Mouse (Mus musculus): ENCODE measurements at regions not wholly inside any gene's neighbourhood (a gene's known extent, or its start where the extent isn't known, plus 50 kb on each side); places are given as distances from the start of the nearest gene placed in this dataset.

DNA sequence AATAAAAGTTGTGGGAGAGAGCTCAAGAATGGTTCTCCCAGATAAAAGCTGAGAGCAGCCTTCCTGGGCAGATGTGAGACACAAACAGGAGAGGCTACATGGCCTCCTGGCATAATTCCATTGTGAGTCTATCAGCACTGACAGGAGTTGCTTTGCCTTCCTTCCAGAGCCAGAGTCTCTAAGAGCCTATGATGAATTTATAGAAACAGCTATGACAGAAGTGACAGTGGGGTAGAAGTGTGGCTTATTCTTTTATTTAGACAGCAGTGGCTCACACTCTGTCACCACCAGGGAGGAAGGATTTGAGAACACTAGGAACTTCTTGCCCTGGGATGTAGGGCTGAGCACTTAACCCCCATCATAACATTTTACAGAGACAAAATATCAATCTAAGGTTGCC, 592.2 kb upstream of the Klf4 start:
- no peak overlapping the region for H3K4me2 ChIP-seq (replicated peaks)
- H3K27me3 ChIP-seq = no peaks in the 10 kb centered on the region
- no peak overlapping the region for H3K27ac ChIP-seq (replicated peaks)
- peaks cover 9% of the 10 kb centered on the region for H3K4me1 ChIP-seq
- H3K9ac ChIP-seq (replicated peaks) = no peak overlapping the region
- no peak for ATAC-seq (replicated peaks)
- H3K9me3 ChIP-seq = no peaks in the 10 kb centered on the region
- no peaks in the 10 kb centered on the region for H3K36me3 ChIP-seq
- H3K4me3 ChIP-seq = no peak overlapping the region

DNA sequence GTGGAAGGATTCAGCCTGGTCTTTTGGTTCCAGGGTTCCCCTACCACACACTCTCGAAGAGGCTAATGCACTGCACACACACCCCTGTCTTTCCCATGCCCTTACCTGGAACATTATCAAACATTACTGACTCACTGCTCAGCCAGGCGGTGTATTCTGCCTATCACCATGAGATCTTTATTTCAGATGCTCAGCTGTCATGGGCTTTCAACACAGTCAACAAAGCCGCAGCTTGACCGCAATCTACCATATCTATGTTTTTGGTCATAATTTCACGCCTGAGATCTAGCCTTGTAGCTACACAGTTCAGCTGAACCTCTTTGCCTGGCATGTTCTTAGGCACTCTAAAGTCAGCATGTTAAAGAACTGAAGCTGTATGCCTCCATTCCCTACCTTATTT, 589.9 kb upstream of the Klf4 start:
- no peak for ATAC-seq (replicated peaks)
- H3K27me3 ChIP-seq = no peaks in the 10 kb centered on the region
- H3K4me3 ChIP-seq = no peak overlapping the region
- no peak overlapping the region for H3K4me2 ChIP-seq (replicated peaks)
- no peaks in the 10 kb centered on the region for H3K4me1 ChIP-seq
- WGBS = 96% methylated on average over 5 of the region's 5 CpGs
- H3K9me3 ChIP-seq = no peaks in the 10 kb centered on the region
- H3K27ac ChIP-seq (replicated peaks) = no peak overlapping the region
- no peak overlapping the region for H3K9ac ChIP-seq (replicated peaks)
- H3K36me3 ChIP-seq = no peaks in the 10 kb centered on the region

DNA sequence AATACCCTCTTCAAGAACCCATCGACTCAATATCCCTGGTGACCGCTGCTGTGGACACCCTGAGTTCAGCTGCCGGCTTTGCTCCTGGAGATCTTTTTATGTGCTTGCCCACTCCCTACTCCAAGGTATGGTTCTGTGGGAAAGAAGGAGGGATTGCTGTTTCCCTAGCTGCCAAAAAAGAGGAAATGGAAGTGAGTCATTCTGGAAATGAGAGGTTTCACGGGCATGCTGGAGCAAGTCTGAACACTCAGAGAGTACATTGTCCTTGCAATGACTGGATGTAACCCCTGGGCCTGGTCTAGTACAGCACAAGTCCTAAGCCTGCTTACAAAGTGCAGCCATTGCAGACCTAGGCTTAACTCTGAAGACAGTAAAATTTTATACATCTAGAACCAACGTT, 589.4 kb upstream of the Klf4 start:
- H3K27me3 ChIP-seq = no peaks in the 10 kb centered on the region
- no peak overlapping the region for H3K4me3 ChIP-seq
- no peaks in the 10 kb centered on the region for H3K9me3 ChIP-seq
- no peaks in the 10 kb centered on the region for H3K36me3 ChIP-seq
- no peaks in the 10 kb centered on the region for H3K4me1 ChIP-seq
- WGBS = 96% methylated on average over 5 of the region's 5 CpGs
- ATAC-seq (replicated peaks) = no peak
- no peak overlapping the region for H3K4me2 ChIP-seq (replicated peaks)
- H3K27ac ChIP-seq (replicated peaks) = no peak overlapping the region
- H3K9ac ChIP-seq (replicated peaks) = no peak overlapping the region

DNA sequence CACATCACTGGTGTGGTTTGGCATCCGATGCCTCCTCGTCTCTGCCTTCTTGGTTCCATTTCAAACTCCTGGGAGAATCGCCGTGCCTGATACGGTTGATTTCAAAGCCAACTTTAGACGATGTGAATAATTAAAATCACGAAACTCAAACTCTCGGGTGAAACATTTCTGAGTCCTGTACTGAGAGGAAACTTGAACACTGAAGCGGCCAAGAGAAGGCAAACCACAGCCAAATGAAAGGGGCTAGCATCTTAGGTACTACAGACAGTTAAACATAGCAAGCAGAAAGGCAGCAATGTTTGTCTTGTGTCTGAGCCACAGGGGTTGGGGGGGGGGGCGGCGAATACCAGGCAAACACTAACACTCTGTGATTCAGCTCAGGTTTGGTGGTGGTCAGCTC, 588.1 kb upstream of the Klf4 start:
- Histone ChIP-seq H3K27ac (replicated peaks) (no peak overlapping the region), H3K9me3 (no peaks in the 10 kb centered on the region), H3K4me3 (no peak overlapping the region), H3K9ac (replicated peaks) (no peak overlapping the region), H3K4me1 (no peaks in the 10 kb centered on the region), H3K4me2 (replicated peaks) (no peak overlapping the region), H3K27me3 (no peaks in the 10 kb centered on the region), H3K36me3 (no peaks in the 10 kb centered on the region)
- ATAC-seq (replicated peaks) = no peak
- 86% methylated on average over 11 of the region's 11 CpGs for WGBS

DNA sequence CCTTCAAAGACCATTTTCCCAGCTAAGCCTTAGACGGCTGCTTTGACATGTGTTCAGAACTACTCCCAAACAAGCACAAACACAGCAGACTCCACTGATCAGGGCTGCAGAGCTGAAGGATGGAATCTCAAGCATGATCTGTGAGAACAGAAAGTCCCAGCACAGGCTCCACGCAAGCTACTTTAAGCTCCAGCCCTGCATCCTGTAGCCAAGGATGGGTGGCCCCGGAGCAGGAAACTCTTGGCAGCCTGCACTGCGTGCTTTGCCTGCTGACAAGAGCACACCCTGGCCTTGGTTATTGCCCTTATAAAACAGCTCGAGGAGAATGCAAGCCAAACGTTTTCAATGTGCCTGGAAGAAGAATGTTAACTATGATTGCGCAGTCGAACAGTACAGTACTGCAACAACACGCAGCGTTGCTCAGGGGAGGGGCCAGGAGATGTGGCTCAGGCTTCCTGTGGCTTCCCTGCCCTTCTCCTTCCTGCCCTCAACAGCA, 581.5 kb upstream of the Klf4 start:
- ATAC-seq (replicated peaks) = peak; percentile 91
- Histone ChIP-seq H3K27me3 (no peaks in the 10 kb centered on the region), H3K4me1 (peaks cover 16% of the 10 kb centered on the region), H3K9me3 (no peaks in the 10 kb centered on the region), H3K27ac (replicated peaks) (peak overlapping the region; percentile 66), H3K36me3 (no peaks in the 10 kb centered on the region), H3K9ac (replicated peaks) (no peak overlapping the region), H3K4me3 (no peak overlapping the region), H3K4me2 (replicated peaks) (peak overlapping the region; percentile 20)
- 40% methylated on average over 10 of the region's 10 CpGs for WGBS

DNA sequence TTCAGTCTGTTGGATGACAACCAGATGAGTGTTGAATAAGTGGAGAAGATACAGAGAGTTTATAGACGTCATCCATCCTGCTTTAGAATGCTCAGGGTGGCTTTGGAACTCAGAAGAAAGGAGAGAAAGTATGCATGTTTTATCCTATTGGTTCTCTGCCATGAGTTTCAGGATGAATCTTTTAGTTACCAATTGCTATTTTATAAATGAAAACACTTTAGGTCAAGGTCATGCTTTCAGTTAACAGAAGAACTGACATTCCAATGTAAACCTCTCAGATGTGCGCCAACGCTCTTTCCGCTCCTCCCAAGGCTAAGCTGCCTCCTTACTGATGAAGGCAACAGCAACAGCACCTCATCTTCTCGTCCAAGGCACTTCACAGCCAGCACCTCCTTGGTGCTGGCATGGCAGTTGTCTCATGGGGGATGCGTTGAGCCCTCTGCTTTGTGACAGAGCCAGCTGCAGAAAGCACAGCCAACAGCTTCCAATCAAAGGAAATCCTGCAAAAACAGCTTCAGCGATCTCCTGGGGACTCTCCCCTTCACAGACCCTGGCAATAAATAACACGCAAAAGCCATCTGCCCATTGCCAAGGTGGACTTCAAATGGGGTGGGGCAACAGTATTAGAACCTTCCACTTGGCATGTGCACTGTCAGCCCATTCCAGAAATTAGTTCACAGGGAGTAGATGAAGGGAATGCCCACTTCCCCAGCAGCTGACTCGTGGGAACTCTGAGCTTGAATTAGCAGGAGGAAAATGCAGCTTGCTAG, 580.9 kb upstream of the Klf4 start:
- peak; percentile 85; the same call in 1 of the 2 replicates for ATAC-seq (replicated peaks)

DNA sequence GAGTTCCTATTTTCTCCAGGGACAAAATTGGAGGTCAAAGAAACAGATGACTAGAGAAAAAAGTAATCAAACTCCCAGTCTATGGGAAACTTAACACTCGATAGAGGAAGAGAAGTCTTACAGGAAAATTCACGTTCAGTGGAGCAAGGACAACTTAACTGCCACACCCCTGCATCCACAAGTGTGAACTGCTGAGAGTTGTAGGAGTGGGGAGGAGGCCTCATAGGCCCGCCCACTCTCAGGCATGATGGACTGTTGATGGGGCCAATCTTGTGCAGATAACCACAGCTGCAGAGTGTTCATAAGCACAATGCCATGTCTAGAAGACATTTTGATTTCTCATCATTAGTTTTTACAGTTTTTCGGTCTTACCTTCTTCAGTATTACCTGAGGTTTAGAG, 574.7 kb upstream of the Klf4 start:
- H3K9me3 ChIP-seq = no peaks in the 10 kb centered on the region
- H3K9ac ChIP-seq (replicated peaks) = no peak overlapping the region
- WGBS = 82% methylated on average over 4 of the region's 4 CpGs
- no peaks in the 10 kb centered on the region for H3K36me3 ChIP-seq
- H3K4me1 ChIP-seq = no peaks in the 10 kb centered on the region
- H3K27ac ChIP-seq (replicated peaks) = no peak overlapping the region
- no peak for ATAC-seq (replicated peaks)
- H3K4me2 ChIP-seq (replicated peaks) = no peak overlapping the region
- H3K27me3 ChIP-seq = no peaks in the 10 kb centered on the region
- H3K4me3 ChIP-seq = no peak overlapping the region

More for the DNA sequence above, 580.9 kb upstream of the Klf4 start:
- no peaks in the 10 kb centered on the region for H3K36me3 ChIP-seq
- no peak overlapping the region for H3K4me3 ChIP-seq
- peak overlapping the region; percentile 20; the same call in 1 of the 2 replicates for H3K4me2 ChIP-seq (replicated peaks)
- H3K9ac ChIP-seq (replicated peaks) = no peak overlapping the region
- 48% methylated on average over 9 of the region's 9 CpGs for WGBS
- H3K4me1 ChIP-seq = peaks cover 16% of the 10 kb centered on the region
- H3K27me3 ChIP-seq = no peaks in the 10 kb centered on the region
- peak overlapping the region; percentile 66 for H3K27ac ChIP-seq (replicated peaks)
- H3K9me3 ChIP-seq = no peaks in the 10 kb centered on the region

DNA sequence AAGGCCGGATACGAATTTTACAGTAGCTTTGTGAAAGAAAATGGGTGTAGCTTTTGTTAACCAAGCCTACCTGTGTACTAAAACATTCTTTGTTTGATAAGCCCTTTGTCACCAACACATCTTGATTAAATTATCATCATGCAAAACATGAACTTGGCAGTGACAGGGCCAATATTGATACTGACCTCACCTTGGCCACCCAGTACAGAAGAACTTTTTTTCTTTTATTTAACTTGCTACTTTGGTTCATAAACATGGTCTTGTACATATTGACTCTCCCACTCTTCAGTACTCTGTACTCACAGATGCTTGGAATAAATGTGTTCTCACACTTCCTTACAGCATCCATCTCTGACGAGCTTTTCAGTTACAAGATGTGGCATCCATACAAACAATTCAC, 570.0 kb upstream of the Klf4 start:
- no peak overlapping the region for H3K4me2 ChIP-seq (replicated peaks)
- no peak overlapping the region for H3K9ac ChIP-seq (replicated peaks)
- H3K27ac ChIP-seq (replicated peaks) = no peak overlapping the region
- H3K4me1 ChIP-seq = no peaks in the 10 kb centered on the region
- no peaks in the 10 kb centered on the region for H3K9me3 ChIP-seq
- H3K36me3 ChIP-seq = no peaks in the 10 kb centered on the region
- H3K27me3 ChIP-seq = no peaks in the 10 kb centered on the region
- no peak overlapping the region for H3K4me3 ChIP-seq
- WGBS = 83% methylated on average over 3 of the region's 3 CpGs
- no peak for ATAC-seq (replicated peaks)

DNA sequence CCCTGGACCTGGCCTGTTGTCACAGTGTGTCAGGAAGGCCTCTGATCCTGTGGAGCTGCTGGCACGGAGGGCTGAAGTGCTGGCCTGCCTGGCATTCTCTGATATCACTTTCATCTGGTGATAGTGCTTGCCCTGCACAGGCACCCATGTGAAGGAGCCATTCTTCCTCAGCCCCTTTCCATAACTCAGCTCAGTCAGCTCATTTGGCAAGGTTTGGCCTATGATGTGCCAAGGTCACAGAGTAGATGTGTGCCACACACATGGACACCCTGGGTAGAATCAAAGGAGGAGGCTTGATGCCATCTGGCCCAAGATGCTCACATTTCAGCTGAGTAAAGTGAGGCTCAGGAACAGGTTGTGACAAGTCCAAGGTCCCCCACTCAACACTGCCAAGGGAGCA, 558.5 kb upstream of the Klf4 start:
- no peak overlapping the region for H3K4me2 ChIP-seq (replicated peaks)
- peaks cover 30% of the 10 kb centered on the region for H3K4me1 ChIP-seq
- H3K27ac ChIP-seq (replicated peaks) = no peak overlapping the region
- ATAC-seq (replicated peaks) = no peak
- H3K9ac ChIP-seq (replicated peaks) = no peak overlapping the region
- H3K36me3 ChIP-seq = no peaks in the 10 kb centered on the region
- no peaks in the 10 kb centered on the region for H3K9me3 ChIP-seq
- WGBS = 71% methylated on average over 1 of the region's 1 CpGs
- H3K27me3 ChIP-seq = no peaks in the 10 kb centered on the region
- no peak overlapping the region for H3K4me3 ChIP-seq

DNA sequence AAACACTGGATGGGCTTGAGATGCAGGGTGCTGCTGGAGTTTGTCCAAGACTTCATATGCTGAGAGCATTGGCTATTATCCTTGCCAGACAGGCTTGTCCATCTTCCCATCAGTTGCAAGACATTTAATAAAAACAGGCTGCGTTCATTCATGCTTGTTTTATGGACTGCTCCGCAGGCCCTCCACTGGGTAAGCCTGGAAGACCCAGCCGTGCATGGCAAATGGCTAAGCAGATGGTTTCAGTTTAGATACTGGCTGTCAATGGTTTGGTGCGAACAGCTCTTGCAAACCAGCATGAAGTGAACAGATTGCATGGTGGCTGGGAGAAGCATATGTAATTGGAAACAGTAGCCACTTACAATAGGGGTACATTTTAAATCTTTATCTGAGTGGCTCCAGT, 556.4 kb upstream of the Klf4 start:
- no peaks in the 10 kb centered on the region for H3K9me3 ChIP-seq
- peak; percentile 97 for ATAC-seq (replicated peaks)
- no peak overlapping the region for H3K4me3 ChIP-seq
- H3K4me2 ChIP-seq (replicated peaks) = no peak overlapping the region
- peak overlapping the region; percentile 44; the same call in 1 of the 2 replicates for H3K27ac ChIP-seq (replicated peaks)
- 26% methylated on average over 4 of the region's 4 CpGs for WGBS
- no peaks in the 10 kb centered on the region for H3K36me3 ChIP-seq
- H3K4me1 ChIP-seq = peaks cover 33% of the 10 kb centered on the region
- H3K27me3 ChIP-seq = no peaks in the 10 kb centered on the region
- H3K9ac ChIP-seq (replicated peaks) = no peak overlapping the region

DNA sequence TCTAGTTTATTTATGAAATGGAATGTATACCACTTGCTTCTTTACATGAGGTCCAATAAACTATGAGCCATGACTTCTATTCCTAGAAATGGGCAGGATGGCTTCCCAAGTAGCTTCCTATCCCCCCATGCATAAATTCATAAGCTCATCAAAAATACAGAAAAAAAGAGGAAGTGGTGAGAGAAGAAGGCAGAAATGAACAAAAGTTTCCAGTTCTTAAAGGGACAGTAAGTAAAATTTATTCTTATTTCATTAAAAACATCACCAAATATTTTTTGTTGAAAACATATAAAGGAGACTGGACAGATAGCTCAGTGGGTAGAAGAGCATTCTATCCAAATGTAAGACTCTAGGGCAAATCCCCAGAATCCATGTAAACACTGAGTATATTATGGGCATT, 554.0 kb upstream of the Klf4 start:
- H3K27me3 ChIP-seq = no peaks in the 10 kb centered on the region
- H3K4me2 ChIP-seq (replicated peaks) = no peak overlapping the region
- H3K4me3 ChIP-seq = no peak overlapping the region
- no peak overlapping the region for H3K27ac ChIP-seq (replicated peaks)
- H3K9me3 ChIP-seq = no peaks in the 10 kb centered on the region
- H3K4me1 ChIP-seq = peaks cover 33% of the 10 kb centered on the region
- H3K9ac ChIP-seq (replicated peaks) = no peak overlapping the region
- no peaks in the 10 kb centered on the region for H3K36me3 ChIP-seq
- ATAC-seq (replicated peaks) = no peak

DNA sequence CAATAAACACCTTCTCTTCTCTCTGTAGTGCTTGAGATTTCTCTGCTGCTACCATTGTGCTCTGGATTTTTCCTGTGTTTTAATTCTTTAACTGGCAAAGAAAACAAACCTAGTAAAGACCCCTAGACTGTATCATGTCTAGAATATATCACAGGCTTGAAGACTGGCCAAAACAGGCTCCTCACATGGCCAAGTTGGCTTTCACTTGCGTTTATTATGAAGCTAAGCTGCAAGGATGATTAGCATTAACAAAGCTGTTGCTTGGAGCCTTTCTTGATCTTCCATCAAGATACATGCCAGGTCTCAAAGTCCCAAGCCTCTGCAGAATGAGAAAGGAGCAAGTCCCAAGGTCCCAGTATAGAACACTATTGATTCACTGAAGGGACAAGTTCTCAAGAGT, 551.9 kb upstream of the Klf4 start:
- H3K9me3 ChIP-seq = no peaks in the 10 kb centered on the region
- no peak overlapping the region for H3K9ac ChIP-seq (replicated peaks)
- peaks cover 21% of the 10 kb centered on the region for H3K4me1 ChIP-seq
- no peaks in the 10 kb centered on the region for H3K36me3 ChIP-seq
- WGBS = 45% methylated on average over 1 of the region's 1 CpGs
- H3K4me2 ChIP-seq (replicated peaks) = no peak overlapping the region
- no peaks in the 10 kb centered on the region for H3K27me3 ChIP-seq
- no peak overlapping the region for H3K27ac ChIP-seq (replicated peaks)
- ATAC-seq (replicated peaks) = no peak
- H3K4me3 ChIP-seq = no peak overlapping the region

DNA sequence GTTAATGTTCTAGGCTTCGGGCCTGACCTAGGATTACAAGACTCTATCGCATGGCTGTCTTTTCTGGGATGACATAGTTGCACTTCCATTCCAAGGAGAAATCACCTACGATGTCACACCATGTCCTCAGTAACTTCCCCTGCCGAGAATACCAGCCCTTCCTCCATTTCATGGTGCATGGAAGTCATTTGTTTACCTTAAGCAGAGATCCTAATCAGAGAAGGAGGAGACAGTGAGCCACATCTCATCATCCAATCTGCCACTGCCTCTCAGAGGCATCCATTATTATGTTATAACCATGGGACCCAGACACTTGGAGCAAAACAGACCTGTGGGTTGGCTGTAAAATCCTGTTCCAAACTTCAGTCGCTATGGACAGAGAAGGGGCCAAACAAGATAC, 550.1 kb upstream of the Klf4 start:
- H3K4me3 ChIP-seq = no peak overlapping the region
- no peaks in the 10 kb centered on the region for H3K9me3 ChIP-seq
- no peak for ATAC-seq (replicated peaks)
- no peak overlapping the region for H3K9ac ChIP-seq (replicated peaks)
- H3K36me3 ChIP-seq = no peaks in the 10 kb centered on the region
- no peaks in the 10 kb centered on the region for H3K27me3 ChIP-seq
- H3K4me2 ChIP-seq (replicated peaks) = no peak overlapping the region
- peaks cover 6% of the 10 kb centered on the region; the same call in 1 of the 2 replicates for H3K4me1 ChIP-seq
- no peak overlapping the region for H3K27ac ChIP-seq (replicated peaks)
- 87% methylated on average over 5 of the region's 5 CpGs for WGBS
